Mouse (Mus musculus): ENCODE data around the gene Gm9117. TPM values are rescaled to one million over a fixed set of nuclear protein-coding genes. Genes with fewer than 3 reads are reported as not detected.
"Not testable (repeated sequence)": the region's sequence is repeated elsewhere in the genome, so short reads cannot be mapped to it uniquely, and the experiment has no call there.

Gene Gm9117
- not detected in 2 replicates for polyA plus RNA-seq (2012; rRNA removed)

DNA sequence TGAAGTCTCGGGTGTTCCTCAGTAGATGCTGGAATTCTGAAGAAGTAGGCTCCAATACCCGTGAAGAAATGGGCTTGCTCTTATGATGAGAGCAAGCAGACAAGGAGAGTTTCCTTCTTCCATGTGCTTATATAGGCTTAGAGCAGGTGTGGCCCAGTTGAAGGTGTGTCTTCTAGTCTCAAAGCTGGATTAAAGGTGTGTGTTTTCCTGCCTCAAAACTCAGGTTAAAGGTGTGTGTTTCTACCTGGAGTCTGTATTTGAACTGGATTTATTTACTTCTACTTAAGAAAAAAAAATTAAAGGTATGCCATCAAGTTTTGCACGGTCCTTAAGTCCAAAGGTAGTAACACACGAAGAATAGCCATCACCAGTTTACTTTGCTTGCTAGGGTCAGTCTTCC lies at the start of gene Gm9117:
Gene Gm9117 (minus strand): TSS at position 101 of the 400 bp plus-strand sequence.
- DNase-seq (ENCODE audit: low read depth): not testable (repeated sequence)

DNA sequence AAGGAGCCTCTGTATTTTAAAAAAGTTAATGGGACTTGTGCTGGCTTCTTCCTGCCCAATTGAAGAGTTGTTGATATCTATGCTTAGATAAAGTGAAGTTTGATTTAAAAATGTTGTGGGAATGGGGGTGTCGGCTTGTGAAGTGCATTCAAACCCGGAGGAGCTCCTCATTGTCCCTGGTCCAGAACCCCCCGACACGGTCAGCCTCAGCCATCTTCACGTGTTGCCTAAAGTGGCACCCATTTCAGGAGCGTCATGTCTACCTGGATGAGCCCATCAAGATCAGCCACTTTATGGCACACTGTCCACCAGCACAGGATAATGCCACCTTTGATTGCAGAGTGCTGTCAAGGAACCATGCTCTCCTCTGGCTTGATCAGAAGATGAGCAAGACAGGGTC lies 25.6 kb upstream of the Gm9117 start:
- not testable (repeated sequence) for DNase-seq (ENCODE audit: low read depth)

DNA sequence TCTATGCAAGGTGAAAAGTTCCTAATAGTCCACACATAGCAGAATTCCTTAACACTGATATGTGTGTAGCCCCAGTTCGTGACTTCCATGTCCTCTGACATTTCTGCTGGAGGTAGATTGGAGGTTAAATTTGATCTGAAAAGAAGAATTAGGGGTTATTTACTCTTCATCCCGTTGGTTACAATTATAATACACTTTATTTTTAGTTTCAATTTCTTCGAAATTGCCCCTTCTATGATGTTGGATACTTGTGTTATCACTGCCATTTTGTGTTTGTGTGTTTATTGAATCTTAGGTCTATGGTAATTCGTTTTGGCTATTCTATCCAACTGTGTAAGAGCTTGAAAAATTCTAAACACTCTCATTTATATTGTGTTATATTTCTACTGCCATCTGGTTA lies 17.9 kb upstream of the Gm9117 start, which contains the start of gene Tdpoz5:
Gene Tdpoz5 (minus strand): TSS at position 101 of the 400 bp plus-strand sequence.
- DNase-seq (ENCODE audit: low read depth): not testable (repeated sequence)

DNA sequence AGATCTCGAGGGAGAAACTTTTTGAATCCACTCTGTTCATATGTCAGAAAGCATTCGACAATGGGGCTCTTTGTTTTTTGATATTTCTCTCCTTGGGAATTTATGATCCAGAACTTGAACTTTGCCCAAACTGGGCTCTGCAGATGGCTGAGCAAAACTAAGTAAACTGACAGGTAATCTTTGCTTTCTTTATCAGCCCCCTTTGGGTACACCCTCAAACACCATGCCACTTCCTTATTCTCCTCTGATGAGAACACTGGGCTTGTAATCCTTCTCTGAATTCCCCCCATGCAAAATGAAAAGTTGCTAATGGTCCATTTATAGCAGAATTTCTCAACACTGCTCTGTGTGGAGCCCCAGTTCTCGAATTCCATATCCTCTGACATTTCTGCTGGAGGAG lies 5.0 kb downstream of the Gm9117 start:
- DNase-seq (ENCODE audit: low read depth): not testable (repeated sequence)

Other genes with a start within 250 kb of the Gm9117 start
- not detected in 2 replicates for gene Gm5773, start 170.5 kb downstream of the Gm9117 start, polyA plus RNA-seq (2012; rRNA removed)
- not detected in 2 replicates for gene Tdpoz4, start 147.1 kb downstream of the Gm9117 start, polyA plus RNA-seq (2012; rRNA removed)
- not detected in 2 replicates for gene Tdpoz3, start 117.5 kb downstream of the Gm9117 start, polyA plus RNA-seq (2012; rRNA removed)
- gene Tdpoz5, start 17.8 kb upstream of the Gm9117 start, polyA plus RNA-seq (2012; rRNA removed): not detected in 2 replicates
- gene Gm9125, start 111.3 kb upstream of the Gm9117 start, polyA plus RNA-seq (2012; rRNA removed): not detected in 2 replicates
- not detected in 2 replicates for gene Gm10697, start 129.1 kb upstream of the Gm9117 start, polyA plus RNA-seq (2012; rRNA removed)
- gene Gm10696, start 234.7 kb upstream of the Gm9117 start, polyA plus RNA-seq (2012; rRNA removed): not detected in 2 replicates